Mouse (Mus musculus) G1E (cell line): ENCODE measurements around the gene Gm42791.

ENCODE experiments used
- CTCF ChIP-seq: IDR thresholded peaks from 2 replicates; pipeline ENCODE4 v1.5.1; 2012; ENCODE audit warnings: low read depth, low read length, inconsistent platforms, mixed read lengths
- GATA1 ChIP-seq: IDR thresholded peaks from 2 replicates; pipeline ENCODE4 v1.6.1; 2012; ENCODE audit warnings: borderline replicate concordance, low read length, inconsistent platforms, mixed read lengths
- POLR2AphosphoS5 ChIP-seq: IDR thresholded peaks from 2 replicates; pipeline ENCODE4 v1.6.1; 2012; ENCODE audit warnings: low read depth, low read length, inconsistent platforms; ENCODE audit not compliant: insufficient replicate concordance
- TAL1 ChIP-seq: conservative IDR thresholded peaks from 2 replicates; pipeline ENCODE4 v1.6.1; 2012; ENCODE audit warnings: low read depth, low read length, inconsistent platforms, mixed read lengths

GRCm38 (mm10) chr5:148968179-148968578 is 26.8 kb downstream of the Gm42791 start:
- TF ChIP-seq CTCF (no peak), POLR2AphosphoS5 (no peak), TAL1 (no peak), GATA1 (no peak)
